Mouse (Mus musculus) liver, adult 2 months (tissue): ENCODE results near the gene Slc37a2.

Experiments used
- CTCF ChIP-seq: fragments of 200-500 bp; IDR thresholded peaks from 2 replicates; pipeline ENCODE4 v1.5.1; 2011; ENCODE audit warnings: low read depth, low read length, control low read depth
- POLR2A ChIP-seq: fragments of 200-500 bp; IDR thresholded peaks from 2 replicates; pipeline ENCODE4 v1.6.1; 2011; ENCODE audit warnings: low read length, control low read depth; ENCODE audit not compliant: insufficient read depth; ENCODE audit errors: extremely low read depth

DNA sequence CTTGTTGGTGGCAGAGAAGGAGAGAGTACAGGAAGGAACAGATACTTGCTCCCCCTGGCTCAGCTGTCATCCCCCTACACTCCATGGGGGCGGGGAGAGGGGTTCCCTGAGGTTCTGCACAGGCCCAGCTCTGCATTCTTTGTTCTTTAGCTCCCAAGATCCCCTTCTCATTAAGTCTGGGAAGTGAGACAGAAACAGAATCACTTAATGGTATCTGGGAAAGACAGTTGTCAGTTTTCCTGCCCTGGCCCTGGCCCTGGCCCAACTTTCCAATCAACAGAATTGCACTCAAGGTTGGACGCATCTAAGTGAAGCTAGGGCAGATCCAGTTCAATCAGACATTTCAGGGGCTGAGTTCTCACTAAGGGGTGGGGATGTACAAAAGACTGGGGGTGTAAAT is 72.4 kb downstream of the Slc37a2 start:
- no peak for TF ChIP-seq CTCF
- no peak for TF ChIP-seq POLR2A
